Mouse (Mus musculus) CD4-positive, CD25-positive, alpha-beta regulatory T cell, adult 9 weeks (primary cell): ENCODE data around the gene Fpr3. TPM values are rescaled to one million over a fixed set of nuclear protein-coding genes. Genes with fewer than 3 reads are reported as not detected.

Source experiments
- polyA plus RNA-seq: library from polyadenylated mRNA; unstranded; fragments of 100-300 nt; shearing (Covaris generic); gene quantifications from one replicate; pipeline ENCODE4 v1.2.1, GENCODE M21; 2017

Fpr3 gene
- polyA plus RNA-seq = not detected

DNA sequence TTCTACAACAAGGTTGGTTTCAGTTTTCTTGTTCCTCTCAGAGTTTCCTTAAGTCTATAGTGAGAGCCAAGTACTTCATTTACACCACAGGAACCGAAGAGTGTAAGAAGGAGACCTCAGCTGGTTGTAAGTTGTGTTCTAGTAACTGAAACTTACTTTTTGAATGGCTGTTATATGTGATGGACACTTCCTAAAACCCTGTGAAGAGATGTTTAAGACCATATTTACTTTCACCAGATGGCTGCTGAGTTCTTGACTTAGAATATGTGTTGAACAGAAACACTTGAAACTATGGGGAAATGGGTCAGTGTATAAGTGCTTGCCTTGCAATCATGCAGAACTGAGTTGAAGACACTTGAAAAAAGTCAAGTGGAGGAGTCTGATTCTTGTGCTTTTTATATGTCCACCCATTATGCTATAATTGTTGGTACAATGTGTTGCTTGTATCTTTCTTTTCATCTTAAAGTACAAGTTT is at the start of gene Fpr3, which contains the start of gene Fpr2:
Gene Fpr3, plus strand, starts transcription at position 79 of the 475 bp plus-strand sequence.
Gene Fpr2, plus strand, starts transcription at position 51 of the 475 bp plus-strand sequence.

DNA sequence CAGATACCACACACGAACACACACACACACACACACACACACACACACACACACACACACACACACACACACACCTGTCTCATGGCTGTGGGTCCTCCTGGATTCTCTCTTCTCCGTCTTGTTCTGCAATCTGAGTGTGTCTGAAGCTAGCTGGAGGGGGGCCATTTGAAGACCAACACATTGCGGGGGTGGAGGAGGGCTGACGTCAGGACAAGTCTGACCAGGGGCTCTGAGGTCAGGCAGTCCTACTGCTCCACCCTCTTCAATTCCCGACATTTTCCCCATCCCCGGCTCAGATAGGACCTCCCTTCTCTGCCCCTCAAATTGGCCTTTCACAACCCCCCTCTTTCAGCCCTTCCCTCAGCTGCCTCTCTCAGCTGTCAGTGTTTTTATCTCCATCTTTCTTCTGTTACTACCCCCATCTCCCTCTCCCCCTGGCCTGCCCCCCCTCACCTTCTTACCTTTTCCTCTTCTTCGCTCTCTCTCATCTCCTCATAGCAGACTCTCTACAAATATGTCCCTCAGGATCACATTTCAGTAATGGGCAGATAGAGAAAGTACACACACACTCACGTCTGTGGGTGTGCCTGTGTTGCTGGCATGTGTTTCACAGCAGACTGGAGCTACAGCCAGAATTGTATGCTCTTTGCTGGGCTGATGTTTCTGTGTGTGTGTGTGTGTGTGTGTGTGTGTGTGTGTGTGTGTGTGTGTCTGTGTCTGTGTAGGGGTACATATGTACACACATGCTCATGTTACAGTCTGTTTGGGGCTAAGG is 32.4 kb upstream of the Fpr3 start, which contains the start of gene Has1:
Gene Has1, minus strand, starts transcription at position 142 of the 775 bp plus-strand sequence.

GRCm38 (mm10) chr17:17883840-17884239 is 3.8 kb upstream of the Fpr3 start, which contains the start of gene Fpr1:
TSS of gene Fpr1 (minus strand) at chr17:17883940.

Other genes starting within 250 kb of the Fpr3 start
- not detected for gene Vmn2r90, start 184.1 kb upstream of the Fpr3 start, polyA plus RNA-seq
- 3.6 TPM for gene Spaca6, start 60.7 kb upstream of the Fpr3 start, polyA plus RNA-seq
- not detected for gene Has1, start 32.6 kb upstream of the Fpr3 start, polyA plus RNA-seq
- gene Fpr1, start 3.9 kb upstream of the Fpr3 start, polyA plus RNA-seq = 0.48 TPM
- not detected for gene Fpr2, start within 50 bp of the Fpr3 start, polyA plus RNA-seq
- gene Fpr-rs4, start 133.9 kb downstream of the Fpr3 start, polyA plus RNA-seq = not detected
- gene Vmn2r124, start 161.6 kb downstream of the Fpr3 start, polyA plus RNA-seq = not detected
- gene Vmn2r91, start 197.2 kb downstream of the Fpr3 start, polyA plus RNA-seq = not detected